Mouse (Mus musculus) NIH3T3 (cell line): Measurements from ENCODE around the gene Arl3.
"Not testable (repeated sequence)": the region's sequence is repeated elsewhere in the genome, so short reads cannot be mapped to it uniquely, and the experiment has no call there.

Source experiments
- DNase-seq: peaks from one replicate; pipeline ENCODE4 v3.0.0-alpha.2; 2012; ENCODE audit warnings: low read depth

Arl3 gene

GRCm38 (mm10) chr19:46587823-46588508, 15.0 kb upstream of the Arl3 start:
- peak; percentile 91 for DNase-seq

GRCm38 (mm10) chr19:46575196-46575595, 2.2 kb upstream of the Arl3 start:
- DNase-seq, result no peak

- DNase-seq, result no peak
Measured at GRCm38 (mm10) chr19:46573990-46574389, 992 bp upstream of the Arl3 start.

- no peak for DNase-seq
Measured at GRCm38 (mm10) chr19:46572548-46572947, 450 bp downstream of the Arl3 start.

- DNase-seq, result peak; percentile 59
Measured at GRCm38 (mm10) chr19:46571878-46572244, 1.1 kb downstream of the Arl3 start.

- DNase-seq, result not testable (repeated sequence)
Measured at GRCm38 (mm10) chr19:46571211-46571877, 1.7 kb downstream of the Arl3 start.

- DNase-seq, result no peak
Measured at GRCm38 (mm10) chr19:46564043-46564462, 8.9 kb downstream of the Arl3 start.

GRCm38 (mm10) chr19:46563603-46564002, 9.4 kb downstream of the Arl3 start:
- DNase-seq, result no peak

GRCm38 (mm10) chr19:46562581-46563515, 10.2 kb downstream of the Arl3 start:
- DNase-seq, result no peak

GRCm38 (mm10) chr19:46562132-46562531, 10.9 kb downstream of the Arl3 start:
- peak; percentile 97 for DNase-seq

GRCm38 (mm10) chr19:46558631-46559030, 14.4 kb downstream of the Arl3 start:
- no peak for DNase-seq

- no peak for DNase-seq
Measured at GRCm38 (mm10) chr19:46558009-46558408, 15.0 kb downstream of the Arl3 start.

GRCm38 (mm10) chr19:46553541-46553955, 19.4 kb downstream of the Arl3 start:
- peak; percentile 57 for DNase-seq

- no peak for DNase-seq
Measured at GRCm38 (mm10) chr19:46552496-46552895, 20.5 kb downstream of the Arl3 start.

- DNase-seq, result no peak
Measured at GRCm38 (mm10) chr19:46550385-46550784, 22.6 kb downstream of the Arl3 start.

GRCm38 (mm10) chr19:46548110-46548509, 24.9 kb downstream of the Arl3 start:
- no peak for DNase-seq

- no peak for DNase-seq
Measured at GRCm38 (mm10) chr19:46547565-46547964, 25.4 kb downstream of the Arl3 start.

- no peak for DNase-seq
Measured at GRCm38 (mm10) chr19:46542750-46543149, 30.2 kb downstream of the Arl3 start.

- DNase-seq, result no peak
Measured at GRCm38 (mm10) chr19:46538213-46538612, 34.8 kb downstream of the Arl3 start.

GRCm38 (mm10) chr19:46537357-46537756, 35.6 kb downstream of the Arl3 start:
- DNase-seq, result no peak

GRCm38 (mm10) chr19:46534542-46535098, 38.4 kb downstream of the Arl3 start:
- DNase-seq, result no peak

- DNase-seq, result no peak
Measured at GRCm38 (mm10) chr19:46533525-46533924, 39.5 kb downstream of the Arl3 start.
